Mouse (Mus musculus): ENCODE data around the gene Slc15a3. TPM values are rescaled to one million over a fixed set of nuclear protein-coding genes. Genes with fewer than 3 reads are reported as not detected.

The Slc15a3 gene
- 1.3 and 1.7 TPM in 2 replicates for total RNA-seq (2014; rRNA removed)
- 0.33 and 0.56 TPM in 2 replicates for polyA plus RNA-seq (2015; fragmentation: Nextera tagmentation; extraction: Ambion mirVana)

- 89% methylated on average over 15 of the region's 15 CpGs for WGBS
- H3K9ac ChIP-seq (replicated peaks; ENCODE audit: low read length, poor library complexity, severe bottlenecking): no peak within 1 kb of the TSS
- H3K27ac ChIP-seq (ENCODE audit: low read depth, low read length): no peak within 1 kb of the TSS
- H3K4me3 ChIP-seq (ENCODE audit: low read depth, low read length): no peak within 1 kb of the TSS
- no peaks in the 10 kb centered on the region for H3K27me3 ChIP-seq (ENCODE audit: insufficient read depth, low read length)
- H3K9me3 ChIP-seq (ENCODE audit: low read length): no peaks in the 10 kb centered on the region
- no peak within 1 kb of the TSS for H3K4me2 ChIP-seq (ENCODE audit: low read depth, low read length, poor library complexity, severe bottlenecking)
- H3K36me3 ChIP-seq (ENCODE audit: insufficient read depth, low read length): no peaks in the 10 kb centered on the region
- ATAC-seq (ENCODE audit: low FRiP score) (no peak), DNase-seq (ENCODE audit: low spot score) (no peak)
- TF ChIP-seq CTCF (IDR thresholded peaks at IDR 0.05): no peak
- no peaks in the 10 kb centered on the region for H3K4me1 ChIP-seq (ENCODE audit: insufficient read depth, low read length)
Measured at GRCm38 (mm10) chr19:10839010-10839892, at the start of gene Slc15a3. Gene Slc15a3, plus strand, starts transcription at chr19:10839727.

- Histone ChIP-seq H3K4me1 (ENCODE audit: insufficient read depth, low read length) (no peaks in the 10 kb centered on the region), H3K4me2 (ENCODE audit: low read depth, low read length, poor library complexity, severe bottlenecking) (no peak overlapping the region), H3K4me3 (ENCODE audit: low read depth, low read length) (no peak overlapping the region), H3K27ac (ENCODE audit: low read depth, low read length) (no peak overlapping the region), H3K27me3 (ENCODE audit: insufficient read depth, low read length) (no peaks in the 10 kb centered on the region), H3K9me3 (ENCODE audit: low read length) (no peaks in the 10 kb centered on the region), H3K9ac (replicated peaks; ENCODE audit: low read length, poor library complexity, severe bottlenecking) (no peak overlapping the region), H3K36me3 (ENCODE audit: insufficient read depth, low read length) (no peaks in the 10 kb centered on the region)
- DNase-seq (ENCODE audit: low spot score) (no peak), ATAC-seq (ENCODE audit: low FRiP score) (no peak)
- TF ChIP-seq CTCF (IDR thresholded peaks at IDR 0.05): no peak
- 75% methylated on average over 9 of the region's 9 CpGs for WGBS
Measured at GRCm38 (mm10) chr19:10790323-10790722, 49.2 kb upstream of the Slc15a3 start.

DNA sequence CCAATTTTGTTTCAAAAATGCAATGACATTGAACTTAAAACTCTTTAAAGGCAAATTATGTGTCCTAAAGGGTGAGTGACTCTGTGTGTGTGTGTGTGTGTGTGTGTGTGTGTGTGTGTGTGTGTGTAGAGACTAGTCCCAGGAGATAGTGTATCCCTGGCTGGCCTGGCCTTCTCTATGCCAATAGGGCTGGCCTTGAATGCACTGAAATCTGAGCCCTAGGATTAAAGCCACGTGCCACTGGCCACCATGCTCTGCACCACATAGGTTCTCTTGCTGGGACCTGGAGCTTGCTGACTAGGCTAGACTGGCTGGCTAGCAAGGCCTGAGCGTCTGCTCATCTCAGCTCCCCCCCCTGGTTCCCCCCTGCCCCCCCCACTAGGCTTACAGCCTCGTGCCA is 46.5 kb upstream of the Slc15a3 start:
- no peaks in the 10 kb centered on the region for H3K9me3 ChIP-seq (ENCODE audit: low read length)
- no peak overlapping the region for H3K4me3 ChIP-seq (ENCODE audit: low read depth, low read length)
- no peaks in the 10 kb centered on the region for H3K27me3 ChIP-seq (ENCODE audit: insufficient read depth, low read length)
- DNase-seq (ENCODE audit: low spot score) (no peak), ATAC-seq (ENCODE audit: low FRiP score) (no peak)
- H3K9ac ChIP-seq (replicated peaks; ENCODE audit: low read length, poor library complexity, severe bottlenecking): no peak overlapping the region
- 52% methylated on average over 3 of the region's 3 CpGs for WGBS
- H3K27ac ChIP-seq (ENCODE audit: low read depth, low read length): no peak overlapping the region
- no peak overlapping the region for H3K4me2 ChIP-seq (ENCODE audit: low read depth, low read length, poor library complexity, severe bottlenecking)
- H3K36me3 ChIP-seq (ENCODE audit: insufficient read depth, low read length): no peaks in the 10 kb centered on the region
- H3K4me1 ChIP-seq (ENCODE audit: insufficient read depth, low read length): no peaks in the 10 kb centered on the region
- TF ChIP-seq CTCF (IDR thresholded peaks at IDR 0.05): no peak

- no peak overlapping the region for H3K27ac ChIP-seq (ENCODE audit: low read depth, low read length)
Measured at GRCm38 (mm10) chr19:10794916-10795315, 44.6 kb upstream of the Slc15a3 start.

GRCm38 (mm10) chr19:10798576-10798975 is 41.0 kb upstream of the Slc15a3 start:
- Histone ChIP-seq H3K4me1 (ENCODE audit: insufficient read depth, low read length) (no peaks in the 10 kb centered on the region), H3K27ac (ENCODE audit: low read depth, low read length) (no peak overlapping the region), H3K27me3 (ENCODE audit: insufficient read depth, low read length) (no peaks in the 10 kb centered on the region), H3K36me3 (ENCODE audit: insufficient read depth, low read length) (no peaks in the 10 kb centered on the region), H3K4me3 (ENCODE audit: low read depth, low read length) (no peak overlapping the region), H3K9ac (replicated peaks; ENCODE audit: low read length, poor library complexity, severe bottlenecking) (no peak overlapping the region), H3K4me2 (ENCODE audit: low read depth, low read length, poor library complexity, severe bottlenecking) (no peak overlapping the region), H3K9me3 (ENCODE audit: low read length) (no peaks in the 10 kb centered on the region)
- TF ChIP-seq CTCF (IDR thresholded peaks at IDR 0.05): no peak
- ATAC-seq (ENCODE audit: low FRiP score) (no peak), DNase-seq (ENCODE audit: low spot score) (no peak)
- WGBS: 77% methylated on average over 10 of the region's 10 CpGs

More at GRCm38 (mm10) chr19:10794916-10795315, 44.6 kb upstream of the Slc15a3 start:
- DNase-seq (ENCODE audit: low spot score): no peak
- ATAC-seq (ENCODE audit: low FRiP score): no peak
- no peaks in the 10 kb centered on the region for H3K36me3 ChIP-seq (ENCODE audit: insufficient read depth, low read length)
- H3K4me3 ChIP-seq (ENCODE audit: low read depth, low read length): no peak overlapping the region
- H3K4me1 ChIP-seq (ENCODE audit: insufficient read depth, low read length): no peaks in the 10 kb centered on the region
- no peaks in the 10 kb centered on the region for H3K9me3 ChIP-seq (ENCODE audit: low read length)
- 76% methylated on average over 1 of the region's 1 CpGs for WGBS
- no peak for TF ChIP-seq CTCF (IDR thresholded peaks at IDR 0.05)
- H3K4me2 ChIP-seq (ENCODE audit: low read depth, low read length, poor library complexity, severe bottlenecking): no peak overlapping the region
- H3K9ac ChIP-seq (replicated peaks; ENCODE audit: low read length, poor library complexity, severe bottlenecking): no peak overlapping the region
- no peaks in the 10 kb centered on the region for H3K27me3 ChIP-seq (ENCODE audit: insufficient read depth, low read length)

GRCm38 (mm10) chr19:10799155-10799554 is 40.4 kb upstream of the Slc15a3 start:
- Histone ChIP-seq H3K9me3 (ENCODE audit: low read length) (no peaks in the 10 kb centered on the region), H3K4me3 (ENCODE audit: low read depth, low read length) (no peak overlapping the region), H3K27ac (ENCODE audit: low read depth, low read length) (no peak overlapping the region), H3K4me1 (ENCODE audit: insufficient read depth, low read length) (no peaks in the 10 kb centered on the region), H3K9ac (replicated peaks; ENCODE audit: low read length, poor library complexity, severe bottlenecking) (no peak overlapping the region), H3K4me2 (ENCODE audit: low read depth, low read length, poor library complexity, severe bottlenecking) (no peak overlapping the region), H3K27me3 (ENCODE audit: insufficient read depth, low read length) (no peaks in the 10 kb centered on the region), H3K36me3 (ENCODE audit: insufficient read depth, low read length) (no peaks in the 10 kb centered on the region)
- WGBS: 95% methylated on average over 17 of the region's 17 CpGs
- ATAC-seq (ENCODE audit: low FRiP score) (no peak), DNase-seq (ENCODE audit: low spot score) (no peak)
- TF ChIP-seq CTCF (IDR thresholded peaks at IDR 0.05): no peak

Data from midbrain, postnatal 0 days (tissue).